Mouse (Mus musculus): ENCODE data around the gene Hnrnpl.

DNA sequence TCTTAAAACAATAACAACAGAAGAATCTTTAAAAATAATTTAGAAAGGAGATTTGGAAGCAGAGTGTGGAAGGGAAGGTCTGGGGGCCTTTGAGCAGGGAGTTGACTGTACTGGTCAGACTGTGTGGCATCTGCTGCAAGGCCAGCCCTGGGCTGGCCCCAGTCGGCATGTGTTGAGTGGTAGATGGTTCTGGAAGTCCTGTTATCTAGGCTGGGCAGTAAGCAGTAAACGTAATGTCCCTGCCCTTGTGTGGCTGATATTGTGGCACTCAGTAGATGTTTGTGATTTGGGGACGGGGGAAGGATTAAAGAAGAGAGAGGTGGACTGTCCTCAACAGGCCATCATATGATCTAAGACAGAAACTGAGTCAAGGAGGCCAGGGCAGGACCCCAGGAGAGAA lies 38.0 kb upstream of the Hnrnpl start:
- TF ChIP-seq CTCF (IDR thresholded peaks at IDR 0.05; ENCODE audit: insufficient read depth, low read length) (no peak), POLR2A (IDR thresholded peaks at IDR 0.05; ENCODE audit: borderline replicate concordance, extremely low read depth, low read depth, low read length) (no peak)
